Mouse (Mus musculus) thymus, adult 2 months (tissue): ENCODE measurements around the gene Strbp.

Source experiments
- CTCF ChIP-seq: fragments of 200-500 bp; IDR thresholded peaks from 2 replicates; pipeline ENCODE4 v1.5.1; 2012; ENCODE audit warnings: mild to moderate bottlenecking, control low read depth, low read length, moderate library complexity, borderline replicate concordance; ENCODE audit not compliant: control insufficient read depth, poor library complexity, insufficient read depth; ENCODE audit errors: extremely low read depth
- POLR2A ChIP-seq: fragments of 200-500 bp; IDR thresholded peaks from 2 replicates; pipeline ENCODE4 v1.6.1; 2012; ENCODE audit warnings: mild to moderate bottlenecking, low read length, control low read depth, moderate library complexity; ENCODE audit not compliant: control insufficient read depth, poor library complexity, insufficient read depth; ENCODE audit errors: extremely low read depth

GRCm38 (mm10) chr2:37484165-37484564 is 219.5 kb downstream of the Strbp start:
- no peak for TF ChIP-seq CTCF
- TF ChIP-seq POLR2A: no peak
